Mouse (Mus musculus) CD4-positive naive resting alpha-beta T cell, adult 57 days (primary cell): ENCODE results near the gene Six5. TPM values are rescaled to one million over a fixed set of nuclear protein-coding genes. Genes with fewer than 3 reads are reported as not detected.

Source experiments
- total RNA-seq: library from RNA; stranded (reverse); gene quantifications from one replicate; pipeline ENCODE4 v1.2.4, GENCODE M21; 2023

The Six5 gene
- 0.50 TPM for total RNA-seq

GRCm38 (mm10) chr7:19094471-19094825, at the start of gene Six5:
Gene Six5, plus strand, starts transcription at chr7:19094594.

GRCm38 (mm10) chr7:19054047-19054776, 40.2 kb upstream of the Six5 start, which contains the start of gene Rsph6a:
Gene Rsph6a, plus strand, starts transcription at chr7:19054690.

DNA sequence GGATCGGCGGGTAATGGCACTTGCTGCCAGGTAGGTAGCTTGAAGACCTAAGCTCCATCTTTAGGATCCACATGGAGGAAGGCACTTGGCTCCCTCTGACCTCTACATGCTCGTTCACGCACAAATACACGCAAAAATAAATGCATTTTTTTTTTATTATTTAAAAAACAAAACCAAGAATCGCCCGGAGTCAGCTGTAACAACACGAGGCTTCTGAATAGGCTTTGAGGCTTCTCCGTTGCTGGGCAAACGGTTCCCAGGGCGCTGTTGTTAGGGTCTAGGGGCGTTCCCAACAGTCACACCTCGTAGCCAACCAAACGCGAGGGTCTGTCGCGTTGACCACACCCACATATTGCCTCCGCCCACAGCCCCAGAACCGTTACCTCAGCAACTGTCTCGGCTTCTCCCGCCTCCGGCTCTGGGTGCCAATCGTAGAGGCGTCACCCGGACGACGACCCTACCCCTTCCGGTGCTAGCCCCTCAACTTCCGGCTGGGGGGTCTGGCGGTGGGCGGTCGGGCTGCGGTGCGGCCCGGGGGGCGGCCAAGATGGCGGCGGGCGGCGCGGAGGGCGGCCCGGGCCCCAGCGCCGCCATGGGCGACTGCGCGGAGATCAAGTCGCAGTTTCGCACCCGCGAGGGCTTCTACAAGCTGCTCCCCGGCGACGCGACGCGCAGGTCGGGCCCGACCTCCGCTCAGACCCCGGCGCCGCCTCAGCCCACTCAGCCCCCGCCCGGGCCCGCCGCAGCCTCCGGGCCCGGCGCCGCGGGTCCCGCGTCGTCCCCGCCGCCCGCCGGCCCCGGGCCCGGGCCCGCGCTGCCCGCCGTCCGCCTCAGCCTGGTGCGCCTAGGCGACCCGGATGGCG, 18.4 kb upstream of the Six5 start, which contains the start of gene Dmwd:
TSS of gene Dmwd (plus strand) at position 505 of the 863 bp plus-strand sequence.

DNA sequence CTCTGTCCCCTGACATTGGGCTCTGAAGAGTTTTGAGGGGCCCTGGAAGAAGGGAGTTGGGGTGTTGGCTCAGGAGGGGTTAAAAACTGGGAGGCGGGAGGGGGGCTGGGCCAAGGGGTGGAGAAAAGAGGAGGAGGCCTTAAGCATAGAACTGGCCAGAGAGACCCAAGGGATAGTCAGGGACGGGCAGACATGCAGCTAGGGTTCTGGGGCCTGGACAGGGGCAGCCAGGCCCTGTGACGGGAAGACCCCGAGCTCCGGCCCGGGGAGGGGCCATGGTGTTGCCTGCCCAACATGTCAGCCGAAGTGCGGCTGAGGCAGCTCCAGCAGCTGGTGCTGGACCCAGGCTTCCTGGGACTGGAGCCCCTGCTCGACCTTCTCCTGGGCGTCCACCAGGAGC, 10.7 kb upstream of the Six5 start, which contains the start of gene Dmpk:
TSS of gene Dmpk (plus strand) at position 149 of the 400 bp plus-strand sequence.

DNA sequence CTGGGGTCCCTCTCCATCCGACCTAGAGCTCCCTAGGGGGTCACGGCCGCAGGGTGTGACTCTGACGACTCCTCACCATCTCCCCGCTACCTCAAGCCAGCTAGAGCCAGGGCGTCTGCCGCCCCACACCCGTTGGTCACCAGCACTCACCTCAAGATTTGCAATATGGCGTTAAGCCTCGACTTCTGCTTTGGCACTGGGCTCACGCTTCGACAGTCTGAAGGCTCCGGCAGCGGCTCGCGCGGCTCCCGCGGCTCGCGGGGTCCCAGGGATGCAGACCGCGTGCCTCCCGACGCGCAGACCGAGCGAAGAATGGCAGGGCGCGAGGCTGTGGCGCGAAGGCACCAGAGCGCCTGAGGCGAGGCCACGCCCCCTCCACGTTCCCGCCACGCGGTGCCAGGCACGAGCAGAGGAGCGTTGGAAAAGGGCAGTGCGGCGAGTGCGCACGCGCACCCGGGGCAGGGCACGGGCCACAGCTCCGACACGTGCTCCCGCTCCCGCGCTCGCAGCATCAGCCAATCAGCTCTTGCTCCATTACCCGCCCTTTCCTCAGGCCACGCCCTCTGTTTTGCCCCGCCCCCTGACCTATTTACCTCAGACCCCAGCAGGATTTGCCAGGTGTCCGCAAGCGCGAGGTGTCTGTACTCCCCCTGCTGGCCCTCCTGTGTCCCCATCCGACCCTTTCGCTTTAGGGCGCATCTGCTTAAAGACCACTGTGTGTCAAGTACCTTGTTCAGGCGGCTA, 23.8 kb downstream of the Six5 start, which contains the start of gene Gm4969:
TSS of gene Gm4969 (minus strand) at position 341 of the 744 bp plus-strand sequence.

DNA sequence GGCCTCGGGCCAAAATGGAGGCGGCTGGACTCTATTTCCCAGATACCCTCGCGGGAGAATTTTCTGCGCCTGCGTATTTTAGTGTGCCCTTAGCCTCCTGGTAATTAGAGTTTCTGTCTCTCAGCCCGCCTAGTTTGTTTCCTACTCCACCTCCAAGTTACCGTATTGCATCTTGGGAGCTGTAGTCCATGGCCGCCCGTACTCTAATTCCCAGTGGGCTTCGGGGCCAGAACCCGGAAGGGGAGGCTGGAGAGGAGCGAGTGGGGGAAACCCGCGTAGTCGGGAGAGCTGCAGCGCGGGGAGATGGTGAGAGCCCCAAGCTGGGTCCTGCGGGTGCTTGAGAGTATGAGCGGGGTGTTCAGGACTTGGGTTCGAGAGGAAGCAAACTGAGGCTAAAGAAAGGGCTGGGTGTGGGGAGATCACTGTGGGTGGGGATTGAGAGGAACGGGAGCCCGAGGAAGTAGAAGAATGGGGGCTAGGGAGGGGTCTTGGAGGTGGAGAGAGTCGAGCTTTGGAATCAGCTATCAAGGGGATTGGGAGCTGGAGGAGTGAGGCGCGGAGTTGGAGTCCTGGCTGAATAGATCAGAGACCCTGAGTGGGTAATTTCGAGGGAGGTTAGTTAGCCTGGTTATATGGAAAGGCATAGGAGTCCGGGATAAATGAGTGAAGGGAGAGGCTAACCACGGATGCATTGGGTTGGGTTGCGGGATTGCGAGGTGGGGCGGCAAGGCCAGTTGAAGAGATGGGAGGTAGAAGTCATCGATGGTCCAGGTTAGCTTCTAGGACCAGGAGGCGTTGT, 25.4 kb downstream of the Six5 start, which contains the start of gene Fbxo46:
TSS of gene Fbxo46 (plus strand) at position 229 of the 799 bp plus-strand sequence.

Other genes with a start within 250 kb of the Six5 start
- 14.8 TPM for gene Pglyrp1, start 223.3 kb upstream of the Six5 start, total RNA-seq
- gene Ccdc61, start 184.2 kb upstream of the Six5 start, total RNA-seq = 24.9 TPM
- not detected for gene Nova2, start 168.7 kb upstream of the Six5 start, total RNA-seq
- gene Nanos2, start 107.2 kb upstream of the Six5 start, total RNA-seq = not detected
- gene Mypop, start 103.3 kb upstream of the Six5 start, total RNA-seq = 1.2 TPM
- 30.5 TPM for gene Irf2bp1, start 90.5 kb upstream of the Six5 start, total RNA-seq
- not detected for gene Foxa3, start 71.1 kb upstream of the Six5 start, total RNA-seq
- gene Sympk, start 70.2 kb upstream of the Six5 start, total RNA-seq = 102 TPM
- gene Rsph6a, start 39.9 kb upstream of the Six5 start, total RNA-seq = 0.35 TPM
- 0.92 TPM for gene Dmwd, start 18.4 kb upstream of the Six5 start, total RNA-seq
- gene Dmpk, start 10.7 kb upstream of the Six5 start, total RNA-seq = 2.2 TPM
- not detected for gene Gm4969, start 23.8 kb downstream of the Six5 start, total RNA-seq
- 22.5 TPM for gene Fbxo46, start 25.3 kb downstream of the Six5 start, total RNA-seq
- 14.9 TPM for gene Qpctl, start 54.7 kb downstream of the Six5 start, total RNA-seq
- gene Snrpd2, start 55.1 kb downstream of the Six5 start, total RNA-seq = 85.5 TPM
- not detected for gene Gipr, start 71.5 kb downstream of the Six5 start, total RNA-seq
- gene Eml2, start 81.8 kb downstream of the Six5 start, total RNA-seq = 21.9 TPM
- gene Gpr4, start 117.9 kb downstream of the Six5 start, total RNA-seq = not detected
- 42.7 TPM for gene Opa3, start 133.7 kb downstream of the Six5 start, total RNA-seq
- 277 TPM for gene Vasp, start 177.2 kb downstream of the Six5 start, total RNA-seq
- 0.89 TPM for gene Ppm1n, start 185.5 kb downstream of the Six5 start, total RNA-seq
- gene Rtn2, start 188.0 kb downstream of the Six5 start, total RNA-seq = not detected
- 869 TPM for gene Fosb, start 215.5 kb downstream of the Six5 start, total RNA-seq